ENCODE assay signal across 19 mouse cellular contexts in genomic region chr16:12699557-12699956, GRCm38 (mm10).
DNase-seq lines count a peak whose midpoint lies in the region; ATAC-seq and TF ChIP-seq lines count a peak whose summit lies in the region.
"Had no signal": no experiment of that assay in that cellular context is flagged by ENCODE, and none has a peak within 500 bp of the region (broad histone marks: within the 10 kb centered on the region; RNA-seq: fewer than 3 reads in every experiment).

No protein-coding gene starts in this region.

- no peak for ATAC-seq in midbrain, embryonic 11.5 days (ENCODE audit: low FRiP score)
- peak; percentile 56 for ATAC-seq in neural tube, embryonic 14.5 days (ENCODE audit: low read depth)
- no peak for ATAC-seq in neural tube, embryonic 15.5 days (ENCODE audit: low FRiP score)
- peak; percentile 40; the same call in 1 of the 2 replicates for ATAC-seq in forebrain, postnatal 0 days
- ATAC-seq: intestine, embryonic 15.5 days had no signal

- H3K9ac ChIP-seq in midbrain, embryonic 11.5 days (ENCODE audit: low read length), result no peak overlapping the region
- no peak overlapping the region for H3K9ac ChIP-seq in neural tube, embryonic 14.5 days (replicated peaks; ENCODE audit: low read depth, low read length)
- no peak overlapping the region for H3K9ac ChIP-seq in neural tube, embryonic 15.5 days (replicated peaks)
- no peak overlapping the region for H3K9ac ChIP-seq in forebrain, postnatal 0 days
- H3K9ac ChIP-seq: embryonic facial prominence, embryonic 12.5 days; heart, embryonic 12.5 days; hindbrain, embryonic 14.5 days; intestine, embryonic 15.5 days had no signal

- TF ChIP-seq CTCF in forebrain, postnatal 0 days (IDR thresholded peaks at IDR 0.05; ENCODE audit: low read depth), result no peak

- no peaks in the 10 kb centered on the region for H3K27me3 ChIP-seq in midbrain, embryonic 11.5 days (ENCODE audit: control insufficient read depth, insufficient read depth, low read length)
- H3K27me3 ChIP-seq in midbrain, embryonic 10.5 days (ENCODE audit: low read depth, poor library complexity, severe bottlenecking), result no peaks in the 10 kb centered on the region
- no peaks in the 10 kb centered on the region for H3K27me3 ChIP-seq in neural tube, embryonic 14.5 days (ENCODE audit: control insufficient read depth, insufficient read depth, low read length)
- H3K27me3 ChIP-seq in neural tube, embryonic 15.5 days (replicated peaks), result no peaks in the 10 kb centered on the region
- H3K27me3 ChIP-seq in forebrain, postnatal 0 days (ENCODE audit: insufficient read depth, low read length), result no peaks in the 10 kb centered on the region
- H3K27me3 ChIP-seq: embryonic facial prominence, embryonic 12.5 days; heart, embryonic 12.5 days; intestine, embryonic 15.5 days had no signal

- no peaks in the 10 kb centered on the region for H3K4me1 ChIP-seq in midbrain, embryonic 11.5 days (ENCODE audit: control insufficient read depth, insufficient read depth, low read length)
- H3K4me1 ChIP-seq in midbrain, embryonic 10.5 days, result no peaks in the 10 kb centered on the region
- H3K4me1 ChIP-seq in neural tube, embryonic 14.5 days (ENCODE audit: control insufficient read depth, insufficient read depth, low read length), result no peaks in the 10 kb centered on the region
- no peaks in the 10 kb centered on the region for H3K4me1 ChIP-seq in neural tube, embryonic 15.5 days
- H3K4me1 ChIP-seq in forebrain, postnatal 0 days (ENCODE audit: insufficient read depth), result no peaks in the 10 kb centered on the region
- H3K4me1 ChIP-seq: embryonic facial prominence, embryonic 12.5 days; hindbrain, embryonic 10.5 days; intestine, embryonic 15.5 days had no signal

- H3K4me3 ChIP-seq in midbrain, embryonic 11.5 days (ENCODE audit: low read depth, low read length), result no peak overlapping the region
- H3K4me3 ChIP-seq in midbrain, embryonic 10.5 days, result no peak overlapping the region
- no peak overlapping the region for H3K4me3 ChIP-seq in neural tube, embryonic 14.5 days (ENCODE audit: low read depth, low read length)
- no peak overlapping the region for H3K4me3 ChIP-seq in neural tube, embryonic 15.5 days (replicated peaks)
- no peak overlapping the region for H3K4me3 ChIP-seq in forebrain, postnatal 0 days (ENCODE audit: low read depth, low read length)
- H3K4me3 ChIP-seq: embryonic facial prominence, embryonic 12.5 days; heart, adult 2 months; heart, embryonic 12.5 days; hindbrain, embryonic 10.5 days; intestine, embryonic 15.5 days had no signal

- H3K36me3 ChIP-seq in midbrain, embryonic 11.5 days (ENCODE audit: control insufficient read depth, insufficient read depth, low read length), result no peaks in the 10 kb centered on the region
- no peaks in the 10 kb centered on the region for H3K36me3 ChIP-seq in midbrain, embryonic 10.5 days
- H3K36me3 ChIP-seq in neural tube, embryonic 14.5 days (ENCODE audit: control insufficient read depth, insufficient read depth, low read length), result no peaks in the 10 kb centered on the region
- H3K36me3 ChIP-seq in neural tube, embryonic 15.5 days, result no peaks in the 10 kb centered on the region
- H3K36me3 ChIP-seq in forebrain, postnatal 0 days (ENCODE audit: insufficient read depth), result no peaks in the 10 kb centered on the region
- H3K36me3 ChIP-seq: embryonic facial prominence, embryonic 12.5 days; heart, embryonic 12.5 days; hindbrain, embryonic 10.5 days; intestine, embryonic 15.5 days had no signal

- H3K27ac ChIP-seq in midbrain, embryonic 11.5 days (ENCODE audit: low read depth, low read length), result no peak overlapping the region
- no peak overlapping the region for H3K27ac ChIP-seq in midbrain, embryonic 10.5 days (replicated peaks)
- no peak overlapping the region for H3K27ac ChIP-seq in neural tube, embryonic 14.5 days (ENCODE audit: low read depth, low read length)
- H3K27ac ChIP-seq in neural tube, embryonic 15.5 days (replicated peaks), result no peak overlapping the region
- H3K27ac ChIP-seq in forebrain, postnatal 0 days (ENCODE audit: low read depth, low read length), result no peak overlapping the region
- H3K27ac ChIP-seq: embryonic facial prominence, embryonic 12.5 days; heart, adult 2 months; hindbrain, embryonic 10.5 days; hindbrain, embryonic 14.5 days; intestine, embryonic 15.5 days had no signal

- 87% methylated on average over 5 of the region's 5 CpGs for WGBS in midbrain, embryonic 11.5 days
- WGBS in midbrain, embryonic 10.5 days, result 88% methylated on average over 5 of the region's 5 CpGs
- 75% methylated on average over 5 of the region's 5 CpGs for WGBS in neural tube, embryonic 14.5 days
- 67% methylated on average over 5 of the region's 5 CpGs for WGBS in neural tube, embryonic 15.5 days
- 26% methylated on average over 5 of the region's 5 CpGs for WGBS in forebrain, postnatal 0 days

- H3K9me3 ChIP-seq in midbrain, embryonic 11.5 days (ENCODE audit: control insufficient read depth, low read length), result no peaks in the 10 kb centered on the region
- H3K9me3 ChIP-seq in midbrain, embryonic 10.5 days (replicated peaks), result no peaks in the 10 kb centered on the region
- H3K9me3 ChIP-seq in neural tube, embryonic 14.5 days (ENCODE audit: control insufficient read depth, low read length), result no peaks in the 10 kb centered on the region
- H3K9me3 ChIP-seq in neural tube, embryonic 15.5 days (replicated peaks), result no peaks in the 10 kb centered on the region
- no peaks in the 10 kb centered on the region for H3K9me3 ChIP-seq in forebrain, postnatal 0 days (ENCODE audit: low read length)
- H3K9me3 ChIP-seq: embryonic facial prominence, embryonic 12.5 days; heart, embryonic 12.5 days; hindbrain, embryonic 10.5 days; intestine, embryonic 15.5 days had no signal

- peak; percentile 39 for DNase-seq in midbrain, embryonic 11.5 days (ENCODE audit: low spot score, missing footprints)
- no peak for DNase-seq in midbrain, embryonic 10.5 days (ENCODE audit: low spot score)
- no peak for DNase-seq in forebrain, postnatal 0 days
- DNase-seq in frontal cortex, postnatal 10 days (ENCODE audit: low spot score in 2 of 2), result no peak
- DNase-seq in adrenal gland, adult 2 months, result no peak
- DNase-seq: adrenal gland, adult 8-10 months; adrenal gland, postnatal 36 days; cerebellum, adult 8-10 months; cerebellum, postnatal 14 days; embryo, embryonic 11 days; gastrocnemius, postnatal 10 days; heart, adult 2 months had no signal

- no peak overlapping the region for H3K4me2 ChIP-seq in midbrain, embryonic 11.5 days
- H3K4me2 ChIP-seq in neural tube, embryonic 14.5 days (ENCODE audit: low read depth, low read length), result no peak overlapping the region
- H3K4me2 ChIP-seq in neural tube, embryonic 15.5 days, result no peak overlapping the region
- H3K4me2 ChIP-seq in forebrain, postnatal 0 days (ENCODE audit: low read depth), result no peak overlapping the region
- H3K4me2 ChIP-seq: embryonic facial prominence, embryonic 12.5 days; heart, embryonic 12.5 days; hindbrain, embryonic 14.5 days; intestine, embryonic 15.5 days had no signal

Comparison
In these comparisons a context has a peak if more than half of its experiments do, and no peak if none do; other contexts are left out.
1. ATAC-seq: peak in neural tube, embryonic 14.5 days (single experiment) and forebrain, postnatal 0 days (single experiment); none in midbrain, embryonic 11.5 days (single experiment) and neural tube, embryonic 15.5 days (single experiment).